Mouse (Mus musculus) olfactory bulb, adult 2 months (tissue): ENCODE data around the gene Atp11a. TPM values are rescaled to one million over a fixed set of nuclear protein-coding genes. Genes with fewer than 3 reads are reported as not detected.
A peak's percentile ranks its signal among the peaks of the same experiment; 100 is the strongest.

Source experiments
- H3K27ac ChIP-seq: fragments of 200-500 bp; 2 replicates; pipeline ENCODE4 v1.5.1; 2012; ENCODE audit warnings: low read depth, low read length; ENCODE audit not compliant: insufficient read depth
- H3K4me1 ChIP-seq: fragments of 200-500 bp; 2 replicates; pipeline ENCODE4 v1.6.1; 2012; ENCODE audit warnings: low read length; ENCODE audit not compliant: control insufficient read depth, insufficient read depth
- H3K4me3 ChIP-seq: fragments of 200-500 bp; 2 replicates; pipeline ENCODE4 v1.5.1; 2012; ENCODE audit warnings: mild to moderate bottlenecking, low read depth, low read length, moderate library complexity; ENCODE audit not compliant: insufficient read depth
- CTCF ChIP-seq: fragments of 200-500 bp; IDR thresholded peaks from 2 replicates; pipeline ENCODE4 v1.5.1; 2012; ENCODE audit warnings: low read depth, mild to moderate bottlenecking, low read length, moderate library complexity; ENCODE audit not compliant: insufficient read depth
- POLR2A ChIP-seq: fragments of 200-500 bp; IDR thresholded peaks from 2 replicates; pipeline ENCODE4 v1.6.1; 2012; ENCODE audit warnings: mild to moderate bottlenecking, low read depth, low read length, moderate library complexity; ENCODE audit not compliant: insufficient read depth
- WGBS: fragments of 180-500 bp; shearing (Covaris S2); methylation state at CpG from one replicate; pipeline ENCODE4 v1.1.7; 2018; 5-methylcytosine and 5-hydroxymethylcytosine counted together
- polyA plus RNA-seq: library from polyadenylated mRNA; stranded (reverse); fragments of >200 nt; gene quantifications from 2 replicates; pipeline ENCODE4 v1.2.4, GENCODE M21; 2012; ENCODE audit warnings: low replicate concordance; ENCODE audit not compliant: missing spikeins, insufficient read depth, insufficient read length

Gene Atp11a
- polyA plus RNA-seq, 1 experiment, result not detected

GRCm38 (mm10) chr8:12749116-12749515, 7.7 kb upstream of the Atp11a start:
- Histone ChIP-seq H3K4me1 (no peaks in the 10 kb centered on the region), H3K27ac (no peak overlapping the region), H3K4me3 (no peak overlapping the region)
- 88% methylated on average over 7 of the region's 7 CpGs for WGBS
- no peak for TF ChIP-seq POLR2A
- TF ChIP-seq CTCF, result no peak

DNA sequence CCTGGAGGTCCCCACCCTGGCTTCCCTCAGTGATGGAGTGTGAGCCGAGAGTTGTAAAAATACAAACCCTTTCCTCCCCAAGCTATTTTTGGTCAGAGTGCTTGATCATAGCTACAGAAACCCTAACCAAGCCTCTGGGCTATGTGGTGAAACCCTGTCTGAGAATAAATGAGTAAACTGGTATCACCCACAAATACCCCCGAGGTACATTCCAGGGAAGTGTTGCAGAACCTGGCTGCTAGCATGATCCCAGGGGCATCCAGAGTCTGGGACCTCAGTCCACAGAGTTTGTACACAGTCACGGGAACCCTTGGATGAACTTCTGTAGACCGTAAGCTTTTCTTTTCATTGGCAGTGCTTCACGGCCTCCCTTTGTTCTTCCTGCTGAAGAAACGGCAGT, 3.8 kb upstream of the Atp11a start:
- no peak for TF ChIP-seq POLR2A
- no peak for TF ChIP-seq CTCF
- H3K27ac ChIP-seq, result no peak overlapping the region
- H3K4me3 ChIP-seq, result no peak overlapping the region
- 0 out of 2 replicates have a peak, but pooled peaks cover 8% of the 10 kb centered on the region for H3K4me1 ChIP-seq
- WGBS, result 61% methylated on average over 6 of the region's 6 CpGs

DNA sequence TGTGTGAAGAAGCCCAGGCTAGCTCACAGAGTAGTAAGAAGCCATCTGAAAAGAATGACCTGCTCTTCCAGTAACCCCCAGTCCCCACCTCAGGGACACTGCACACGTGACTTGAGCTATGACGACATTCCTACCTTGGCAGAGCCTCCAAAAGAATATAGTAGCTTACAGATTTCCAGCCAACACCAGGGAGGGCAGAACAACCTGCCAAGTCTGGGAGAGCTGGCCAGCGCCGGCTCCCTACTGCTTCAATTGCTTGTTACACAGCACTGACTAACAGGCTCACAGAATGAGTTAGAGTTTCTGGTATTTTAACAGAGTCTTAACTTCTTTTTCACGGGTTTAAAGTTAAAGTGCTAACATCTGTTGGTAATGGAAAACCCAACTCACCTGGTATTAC, 2.7 kb upstream of the Atp11a start:
- TF ChIP-seq CTCF (no peak), POLR2A (no peak)
- Histone ChIP-seq H3K4me1 (peaks cover 13% of the 10 kb centered on the region; the same call in 1 of the 2 replicates), H3K4me3 (no peak overlapping the region), H3K27ac (no peak overlapping the region)
- WGBS, result 62% methylated on average over 5 of the region's 5 CpGs

DNA sequence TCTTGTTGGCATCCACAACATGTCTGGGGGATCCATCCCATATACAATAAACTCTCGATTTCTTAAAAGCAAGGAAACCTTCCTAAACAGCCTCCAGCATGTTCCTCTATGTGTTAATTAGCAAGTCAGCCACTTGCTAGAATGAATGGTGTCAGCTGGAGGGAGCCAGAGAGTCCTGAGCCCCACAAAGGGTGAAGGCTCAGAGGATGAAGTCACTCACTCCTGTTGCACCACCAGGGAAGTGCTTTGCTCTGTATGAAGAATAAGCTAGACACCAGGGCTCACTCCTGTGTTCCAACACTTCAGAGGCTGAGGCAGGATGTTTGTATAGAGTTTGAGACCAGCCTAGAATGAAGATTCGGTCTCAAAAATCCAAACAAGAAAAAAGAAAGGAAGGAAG, 1.5 kb upstream of the Atp11a start:
- Histone ChIP-seq H3K27ac (no peak overlapping the region), H3K4me3 (no peak overlapping the region), H3K4me1 (peaks cover 13% of the 10 kb centered on the region; the same call in 1 of the 2 replicates)
- 57% methylated on average over 2 of the region's 2 CpGs for WGBS
- TF ChIP-seq POLR2A (no peak), CTCF (no peak)

DNA sequence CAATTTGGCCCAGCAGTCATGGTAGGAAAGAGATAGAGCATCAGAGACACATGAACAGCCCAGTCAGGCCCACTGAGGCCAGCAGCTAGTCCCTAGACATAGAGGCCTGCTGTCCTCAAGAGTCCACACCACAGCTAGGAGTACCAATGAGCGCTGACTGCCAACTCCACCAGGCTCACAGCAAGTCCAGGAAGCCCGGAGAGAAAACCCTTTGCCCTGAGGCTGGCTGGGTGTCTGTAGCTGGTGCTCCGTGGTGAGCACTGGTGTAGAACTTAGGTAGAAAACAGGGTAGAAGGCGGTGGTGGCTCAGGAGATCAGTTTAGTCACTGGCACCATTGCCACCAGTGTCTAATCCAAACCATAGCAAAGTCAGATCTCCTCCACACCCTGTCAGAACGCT, 988 bp upstream of the Atp11a start:
- no peak for TF ChIP-seq POLR2A
- H3K4me3 ChIP-seq, result no peak overlapping the region
- 91% methylated on average over 5 of the region's 5 CpGs for WGBS
- H3K27ac ChIP-seq, result 0 out of 2 replicates have a peak overlapping the region, but pooled peaks have one; percentile 2
- peaks cover 13% of the 10 kb centered on the region; the same call in 1 of the 2 replicates for H3K4me1 ChIP-seq

DNA sequence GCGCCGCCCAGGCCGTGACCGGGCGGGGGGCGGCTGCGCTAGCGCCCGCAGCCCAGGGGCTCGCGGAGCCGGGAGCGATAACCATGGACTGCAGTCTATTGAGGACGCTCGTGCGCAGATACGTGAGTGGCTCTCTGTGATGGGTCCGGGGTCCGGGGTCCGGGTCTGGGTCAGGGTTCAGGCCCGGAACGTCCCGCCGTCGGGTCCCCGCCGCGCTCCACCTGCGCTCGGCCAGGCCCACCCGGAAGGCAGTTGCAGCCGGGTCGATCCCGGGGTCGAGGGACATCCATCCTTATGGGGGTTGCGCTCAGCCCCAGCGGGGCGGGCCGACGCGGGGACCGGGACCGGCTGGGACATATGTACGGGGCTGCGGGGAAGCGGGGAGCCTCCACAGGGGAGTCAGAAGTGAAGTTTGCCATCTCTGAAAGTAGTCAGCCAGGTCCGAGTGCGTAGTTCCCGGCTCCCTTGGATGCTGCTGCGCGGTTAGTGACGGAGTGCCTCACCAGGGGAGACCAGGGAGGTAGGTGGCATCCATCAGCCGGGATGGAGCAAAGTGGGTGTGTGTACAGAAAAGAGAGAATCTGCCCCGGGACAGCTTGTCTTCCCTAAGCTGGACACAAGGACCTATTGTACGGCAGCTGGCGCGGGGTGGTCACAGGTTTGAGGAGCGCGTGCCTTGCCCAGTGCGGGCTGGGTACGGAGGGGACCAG, 572 bp downstream of the Atp11a start:
- TF ChIP-seq CTCF (no peak), POLR2A (no peak)
- peaks cover 13% of the 10 kb centered on the region; the same call in 1 of the 2 replicates for H3K4me1 ChIP-seq
- H3K4me3 ChIP-seq, result peak overlapping the region; percentile 84
- H3K27ac ChIP-seq, result no peak overlapping the region
- WGBS, result 1% methylated on average over 61 of the region's 61 CpGs

- WGBS, result 94% methylated on average over 3 of the region's 3 CpGs
- Histone ChIP-seq H3K4me1 (peaks cover 16% of the 10 kb centered on the region; the same call in 1 of the 2 replicates), H3K4me3 (no peak overlapping the region), H3K27ac (no peak overlapping the region)
- TF ChIP-seq POLR2A (no peak), CTCF (no peak)
These were observed 3.1 kb downstream of the Atp11a start for GRCm38 (mm10) chr8:12759963-12760362.

DNA sequence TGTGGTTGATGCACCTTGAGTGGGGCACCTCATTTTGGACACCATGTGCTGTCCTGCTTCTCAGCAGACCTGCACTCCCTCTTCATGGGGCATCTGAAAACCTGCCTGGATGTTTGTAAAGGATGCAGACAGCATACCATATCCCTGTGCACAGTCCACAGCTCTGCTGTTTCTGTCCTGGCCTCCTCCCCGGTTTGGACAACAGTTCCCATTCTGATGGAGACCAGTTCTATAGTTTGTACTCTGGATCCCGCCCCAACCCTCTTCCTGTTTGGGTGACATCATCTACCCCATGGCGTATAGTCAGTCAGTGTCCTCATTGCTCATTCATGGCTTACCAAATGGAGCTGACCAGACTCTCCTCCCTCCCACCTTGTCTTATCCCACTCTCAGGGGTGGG, 5.1 kb downstream of the Atp11a start:
- Histone ChIP-seq H3K4me3 (no peak overlapping the region), H3K27ac (no peak overlapping the region), H3K4me1 (peaks cover 13% of the 10 kb centered on the region; the same call in 1 of the 2 replicates)
- 93% methylated on average over 3 of the region's 3 CpGs for WGBS
- TF ChIP-seq CTCF (no peak), POLR2A (no peak)

DNA sequence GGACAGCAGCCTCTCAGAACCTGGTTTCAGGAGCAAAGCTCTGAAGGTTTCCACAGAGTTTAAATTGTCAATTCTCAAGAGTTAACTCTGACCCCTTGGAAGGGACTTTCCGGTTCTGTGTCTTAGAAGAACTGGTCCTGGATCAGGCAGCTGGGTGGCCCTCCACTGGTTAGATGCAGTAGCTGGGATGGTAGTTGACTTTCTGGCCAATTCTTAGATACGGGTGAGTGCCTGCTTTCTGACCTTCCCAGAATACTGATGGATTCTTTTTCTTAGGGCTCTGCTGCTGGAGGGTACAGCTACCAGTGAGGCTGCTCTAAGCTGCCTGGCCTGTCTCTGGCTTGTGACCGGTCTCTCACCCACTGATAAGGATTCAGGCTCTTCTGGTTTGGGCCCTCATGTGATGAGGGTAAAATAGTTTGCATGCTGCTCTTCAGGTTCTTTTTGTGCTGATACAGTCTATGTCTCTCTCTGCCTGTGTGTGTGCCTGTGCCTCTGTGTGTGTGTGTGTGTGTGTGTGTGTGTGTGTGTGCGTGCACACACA, 6.8 kb downstream of the Atp11a start:
- H3K4me1 ChIP-seq, result peaks cover 10% of the 10 kb centered on the region; the same call in 1 of the 2 replicates
- WGBS, result 95% methylated on average over 4 of the region's 4 CpGs
- no peak overlapping the region for H3K27ac ChIP-seq
- H3K4me3 ChIP-seq, result no peak overlapping the region
- TF ChIP-seq CTCF, result no peak
- TF ChIP-seq POLR2A, result no peak
